ENCODE assay signal across 29 mouse cellular contexts in the genomic region with DNA sequence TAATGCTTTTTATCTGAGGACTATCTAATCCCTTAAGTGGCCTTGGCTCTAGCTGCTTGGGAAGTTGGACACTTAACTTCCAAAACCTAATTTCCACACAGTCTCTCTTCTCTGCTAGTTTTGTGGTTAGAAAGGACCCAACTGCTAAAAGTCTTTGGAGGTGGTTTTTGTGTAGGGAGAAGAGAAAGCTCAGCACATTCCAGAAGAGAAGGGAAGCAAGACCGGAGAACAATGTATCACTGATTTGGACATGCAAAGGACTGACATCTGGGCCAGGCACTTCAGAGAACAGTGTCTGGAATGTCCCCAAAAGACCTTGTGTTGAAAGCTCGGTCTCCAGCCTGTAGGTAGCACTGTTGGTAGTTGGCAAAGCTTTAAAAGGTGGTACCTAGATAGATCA. TPM values are rescaled to one million over a fixed set of nuclear protein-coding genes. Genes with fewer than 3 reads are reported as not detected.
DNase-seq lines count a peak whose midpoint lies in the region; ATAC-seq and TF ChIP-seq lines count a peak whose summit lies in the region.
"Had no signal": no experiment of that assay in that cellular context is flagged by ENCODE, and none has a peak within 500 bp of the region (broad histone marks: within the 10 kb centered on the region; RNA-seq: fewer than 3 reads in every experiment).

No protein-coding gene starts in this region.

- DNase-seq in heart, adult 11 months = peak; percentile 7
- DNase-seq in kidney, adult 8-10 months = peak; percentile 23 to 52
- no peak for DNase-seq in stomach, postnatal 0 days (ENCODE audit: low spot score)
- DNase-seq: adrenal gland, postnatal 10 days; adrenal gland, postnatal 36 days; B cell, adult 2 months; cerebellum, adult 11 months; cerebellum, adult 2 months; cerebellum, adult 9-11 months; cerebellum, postnatal 36 days; embryo, embryonic 11 days; forebrain, postnatal 0 days; gastrocnemius, adult 2 months; gastrocnemius, postnatal 14 days; heart, adult 2 months had no signal

- H3K4me2 ChIP-seq in heart, embryonic 11.5 days = no peak overlapping the region
- no peak overlapping the region for H3K4me2 ChIP-seq in kidney, embryonic 15.5 days
- no peak overlapping the region for H3K4me2 ChIP-seq in stomach, embryonic 16.5 days (ENCODE audit: low read depth, low read length)
- no peak overlapping the region for H3K4me2 ChIP-seq in stomach, postnatal 0 days (replicated peaks; ENCODE audit: low read depth)
- H3K4me2 ChIP-seq: embryonic facial prominence, embryonic 15.5 days; hindbrain, embryonic 13.5 days; intestine, embryonic 15.5 days had no signal

- H3K4me3 ChIP-seq in heart, embryonic 11.5 days (ENCODE audit: low read depth, low read length) = no peak overlapping the region
- H3K4me3 ChIP-seq in kidney, embryonic 15.5 days (replicated peaks) = no peak overlapping the region
- H3K4me3 ChIP-seq in stomach, embryonic 16.5 days (replicated peaks; ENCODE audit: low read length) = no peak overlapping the region
- H3K4me3 ChIP-seq in stomach, postnatal 0 days (ENCODE audit: low read depth, low read length) = no peak overlapping the region
- no peak overlapping the region for H3K4me3 ChIP-seq in bone marrow macrophage, adult 2 months (ENCODE audit: insufficient read depth, low read length)
- H3K4me3 ChIP-seq: embryonic facial prominence, embryonic 15.5 days; gastrocnemius, adult 2 months; heart, adult 2 months; heart, embryonic 10.5 days; hindbrain, embryonic 13.5 days; intestine, embryonic 15.5 days had no signal

- H3K9ac ChIP-seq in heart, embryonic 11.5 days (ENCODE audit: low read depth, low read length) = no peak overlapping the region
- H3K9ac ChIP-seq in kidney, embryonic 15.5 days = no peak overlapping the region
- H3K9ac ChIP-seq in stomach, embryonic 16.5 days (ENCODE audit: low read length) = no peak overlapping the region
- no peak overlapping the region for H3K9ac ChIP-seq in stomach, postnatal 0 days (ENCODE audit: low read length)
- H3K9ac ChIP-seq: embryonic facial prominence, embryonic 15.5 days; forebrain, postnatal 0 days; hindbrain, embryonic 13.5 days; intestine, embryonic 15.5 days had no signal

- WGBS in heart, embryonic 11.5 days (ENCODE audit: insufficient replicate concordance) = 61% methylated on average over 2 of the region's 2 CpGs
- WGBS in kidney, embryonic 15.5 days = 60% methylated on average over 2 of the region's 2 CpGs
- 63% methylated on average over 2 of the region's 2 CpGs for WGBS in stomach, embryonic 16.5 days
- 51% methylated on average over 2 of the region's 2 CpGs for WGBS in stomach, postnatal 0 days

- TF ChIP-seq CTCF in stomach, postnatal 0 days (IDR thresholded peaks at IDR 0.05; ENCODE audit: low read depth) = no peak
- no peak for TF ChIP-seq CTCF in bone marrow macrophage, adult 2 months (IDR thresholded peaks at IDR 0.05; ENCODE audit: low read depth, low read length)

- ATAC-seq in heart, embryonic 11.5 days (replicated peaks; ENCODE audit: insufficient number of reproducible peaks, low FRiP score, low TSS enrichment) = no peak
- no peak for ATAC-seq in kidney, embryonic 15.5 days (replicated peaks; ENCODE audit: low FRiP score)
- no peak for ATAC-seq in stomach, embryonic 16.5 days (ENCODE audit: insufficient read depth, low FRiP score)
- ATAC-seq in stomach, postnatal 0 days (ENCODE audit: low FRiP score, low TSS enrichment) = no peak
- no peak for ATAC-seq in megakaryocyte-erythroid progenitor cell, adult 5-6 weeks (replicated peaks; ENCODE audit: low FRiP score, low TSS enrichment, poor library complexity, severe bottlenecking)
- ATAC-seq: forebrain, embryonic 14.5 days; forebrain, postnatal 0 days; hindbrain, embryonic 16.5 days; intestine, embryonic 15.5 days had no signal

- H3K27me3 ChIP-seq in heart, embryonic 11.5 days (ENCODE audit: control insufficient read depth, insufficient read depth, low read length) = no peaks in the 10 kb centered on the region
- H3K27me3 ChIP-seq in kidney, embryonic 15.5 days = no peaks in the 10 kb centered on the region
- H3K27me3 ChIP-seq in stomach, embryonic 16.5 days (ENCODE audit: control insufficient read depth, insufficient read depth, low read length) = no peaks in the 10 kb centered on the region
- no peaks in the 10 kb centered on the region for H3K27me3 ChIP-seq in stomach, postnatal 0 days (ENCODE audit: control insufficient read depth, insufficient read depth, low read length)
- H3K27me3 ChIP-seq: embryonic facial prominence, embryonic 15.5 days; hindbrain, embryonic 13.5 days; intestine, embryonic 15.5 days had no signal

- H3K27ac ChIP-seq in heart, embryonic 11.5 days (ENCODE audit: low read depth, low read length) = no peak overlapping the region
- H3K27ac ChIP-seq in kidney, embryonic 15.5 days = no peak overlapping the region
- 0 out of 2 replicates have a peak overlapping the region, but pooled peaks have one; percentile 4 for H3K27ac ChIP-seq in stomach, embryonic 16.5 days (ENCODE audit: low read length)
- H3K27ac ChIP-seq in stomach, postnatal 0 days (replicated peaks) = no peak overlapping the region
- H3K27ac ChIP-seq in bone marrow macrophage, adult 2 months (ENCODE audit: insufficient read depth, low read depth, low read length) = peak overlapping the region; percentile 41
- H3K27ac ChIP-seq: gastrocnemius, adult 2 months; heart, adult 2 months; heart, embryonic 10.5 days; hindbrain, embryonic 13.5 days; intestine, embryonic 15.5 days had no signal

- no peak for TF ChIP-seq EP300 in stomach, postnatal 0 days (optimal IDR thresholded peaks at IDR 0.05)

- no peaks in the 10 kb centered on the region for H3K4me1 ChIP-seq in heart, embryonic 11.5 days (ENCODE audit: control insufficient read depth, insufficient read depth, low read length)
- no peaks in the 10 kb centered on the region for H3K4me1 ChIP-seq in kidney, embryonic 15.5 days
- H3K4me1 ChIP-seq in stomach, embryonic 16.5 days (ENCODE audit: control insufficient read depth, insufficient read depth, low read length) = no peaks in the 10 kb centered on the region
- H3K4me1 ChIP-seq in stomach, postnatal 0 days (replicated peaks; ENCODE audit: control insufficient read depth, insufficient read depth) = no peaks in the 10 kb centered on the region
- no peaks in the 10 kb centered on the region for H3K4me1 ChIP-seq in bone marrow macrophage, adult 2 months (ENCODE audit: control insufficient read depth, insufficient read depth, low read length)
- H3K4me1 ChIP-seq: embryonic facial prominence, embryonic 15.5 days; heart, embryonic 10.5 days; hindbrain, embryonic 13.5 days; intestine, embryonic 15.5 days had no signal

- no peaks in the 10 kb centered on the region for H3K36me3 ChIP-seq in heart, embryonic 11.5 days (ENCODE audit: control insufficient read depth, insufficient read depth, low read length)
- H3K36me3 ChIP-seq in kidney, embryonic 15.5 days = no peaks in the 10 kb centered on the region
- no peaks in the 10 kb centered on the region for H3K36me3 ChIP-seq in stomach, embryonic 16.5 days (ENCODE audit: control insufficient read depth, insufficient read depth, low read length)
- no peaks in the 10 kb centered on the region for H3K36me3 ChIP-seq in stomach, postnatal 0 days (ENCODE audit: control insufficient read depth, insufficient read depth, low read length)
- H3K36me3 ChIP-seq: embryonic facial prominence, embryonic 15.5 days; heart, embryonic 10.5 days; hindbrain, embryonic 13.5 days; intestine, embryonic 15.5 days had no signal

- TF ChIP-seq POLR2A in bone marrow macrophage, adult 2 months (IDR thresholded peaks at IDR 0.05; ENCODE audit: borderline replicate concordance, low read depth, low read length) = no peak

- H3K9me3 ChIP-seq in heart, embryonic 11.5 days (replicated peaks; ENCODE audit: control insufficient read depth, low read length) = no peaks in the 10 kb centered on the region
- no peaks in the 10 kb centered on the region for H3K9me3 ChIP-seq in kidney, embryonic 15.5 days (replicated peaks)
- no peaks in the 10 kb centered on the region for H3K9me3 ChIP-seq in stomach, embryonic 16.5 days (replicated peaks; ENCODE audit: control insufficient read depth, low read length)
- H3K9me3 ChIP-seq in stomach, postnatal 0 days (ENCODE audit: control insufficient read depth, low read length) = no peaks in the 10 kb centered on the region
- H3K9me3 ChIP-seq: embryonic facial prominence, embryonic 15.5 days; heart, embryonic 10.5 days; hindbrain, embryonic 13.5 days; intestine, embryonic 15.5 days had no signal

RNA-seq across cellular contexts. Expression of a gene that starts 40.0 kb away (rescaled TPM):
- 7.7 and 15.2 TPM in 2 replicates for polyA plus RNA-seq in heart, embryonic 11.5 days (2014; fragmentation: Nextera tagmentation; extraction: Ambion mirVana)
- polyA plus RNA-seq in kidney, embryonic 15.5 days (2015; fragmentation: Nextera tagmentation; extraction: Ambion mirVana) = 0.34 and 0.45 TPM in 2 replicates
- 0.61 and 1.7 TPM in 2 replicates for polyA plus RNA-seq in stomach, embryonic 16.5 days (2015; fragmentation: Nextera tagmentation; extraction: Ambion mirVana)
- polyA plus RNA-seq in stomach, postnatal 0 days (2015; fragmentation: Nextera tagmentation; extraction: Ambion mirVana) = 0.28 and 0.62 TPM in 2 replicates
- not detected in 2 replicates for polyA plus RNA-seq in bone marrow macrophage, adult 2 months (2012; ENCODE audit: insufficient read depth, insufficient read length, missing spikeins)
- total RNA-seq in megakaryocyte-erythroid progenitor cell, adult 5-6 weeks (2014; fragmentation: Nextera tagmentation) = 0.37 and 0.98 TPM in 2 replicates
- total RNA-seq in megakaryocyte-erythroid progenitor cell, adult 5-6 weeks (2017) = 0.47 and 0.57 TPM in 2 replicates
- polyA plus RNA-seq: embryonic facial prominence, embryonic 11.5 days; forebrain, embryonic 11.5 days had no signal

RNA-seq across cellular contexts. Expression of a gene that starts 46.5 kb away (rescaled TPM):
- polyA plus RNA-seq in heart, embryonic 11.5 days (2014; fragmentation: Nextera tagmentation; extraction: Ambion mirVana) = 7.3 and 8.6 TPM in 2 replicates
- polyA plus RNA-seq in kidney, embryonic 15.5 days (2015; fragmentation: Nextera tagmentation; extraction: Ambion mirVana) = 38.6 and 39.0 TPM in 2 replicates
- 121 and 125 TPM in 2 replicates for polyA plus RNA-seq in stomach, embryonic 16.5 days (2015; fragmentation: Nextera tagmentation; extraction: Ambion mirVana)
- polyA plus RNA-seq in stomach, postnatal 0 days (2015; fragmentation: Nextera tagmentation; extraction: Ambion mirVana) = 117 and 127 TPM in 2 replicates
- polyA plus RNA-seq in bone marrow macrophage, adult 2 months (2012; ENCODE audit: insufficient read depth, insufficient read length, missing spikeins) = 0.20 TPM in 1 of 2 replicates, not detected in the other
- total RNA-seq in megakaryocyte-erythroid progenitor cell, adult 5-6 weeks (2014; fragmentation: Nextera tagmentation) = 17.9 and 19.1 TPM in 2 replicates
- total RNA-seq in megakaryocyte-erythroid progenitor cell, adult 5-6 weeks (2017) = 8.9 and 9.3 TPM in 2 replicates
- total RNA-seq: MEL had no signal

Comparison
In these comparisons a context has a peak if more than half of its experiments do, and no peak if none do; other contexts are left out.
1. H3K27ac ChIP-seq: peak in stomach, embryonic 16.5 days (single experiment) and bone marrow macrophage, adult 2 months (single experiment); none in heart, embryonic 11.5 days (single experiment), kidney, embryonic 15.5 days (single experiment) and stomach, postnatal 0 days (single experiment).